Mouse (Mus musculus) brain, adult 2 months (tissue): Measurements from ENCODE around the gene Hip1r.

Experiments used
- DNase-seq: peaks from one replicate; pipeline ENCODE4 v3.0.0; 2011; ENCODE audit warnings: low read depth, low spot score

The Hip1r gene

GRCm38 (mm10) chr5:124016291-124016821, 42.9 kb downstream of the Hip1r start:
- peak; percentile 39 for DNase-seq

DNA sequence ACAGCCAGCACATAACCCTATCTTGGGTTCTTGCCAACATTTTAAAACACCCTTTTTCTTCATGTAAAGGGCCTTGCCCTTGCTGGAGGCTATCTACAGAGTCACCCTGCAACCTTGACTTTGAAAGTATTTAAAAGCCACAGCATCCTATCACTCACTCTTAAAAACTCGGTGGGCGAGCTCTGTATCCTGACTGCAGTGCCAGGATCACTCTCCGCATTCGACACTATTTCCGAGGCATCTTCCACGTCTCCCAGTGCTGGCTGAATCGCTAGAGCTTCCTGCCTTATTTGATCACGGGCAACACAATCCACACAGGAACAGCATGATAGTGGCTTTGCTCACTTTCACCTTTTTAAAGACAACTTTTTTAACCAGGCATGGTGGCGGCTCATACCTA, 44.5 kb downstream of the Hip1r start:
- peak; percentile 65 for DNase-seq

DNA sequence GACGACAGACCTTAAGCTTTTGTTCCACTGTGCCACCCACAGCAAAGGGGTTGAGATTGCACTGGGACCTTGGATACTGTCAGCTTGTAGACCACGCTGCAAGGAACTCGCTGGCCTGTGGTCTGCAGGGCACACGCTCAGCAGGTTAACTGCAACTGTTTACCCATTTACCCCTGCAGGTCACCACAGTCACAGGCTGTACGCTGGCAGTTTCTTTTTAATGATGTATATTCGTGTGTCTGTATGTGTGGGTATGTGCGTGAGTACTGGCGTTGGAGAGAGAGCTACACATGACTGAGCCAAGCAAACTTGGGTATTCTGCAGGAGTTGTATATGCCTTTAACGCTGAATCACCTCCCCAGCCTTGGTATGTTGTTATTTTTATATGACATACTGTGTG, 45.2 kb downstream of the Hip1r start:
- peak; percentile 58 for DNase-seq

DNA sequence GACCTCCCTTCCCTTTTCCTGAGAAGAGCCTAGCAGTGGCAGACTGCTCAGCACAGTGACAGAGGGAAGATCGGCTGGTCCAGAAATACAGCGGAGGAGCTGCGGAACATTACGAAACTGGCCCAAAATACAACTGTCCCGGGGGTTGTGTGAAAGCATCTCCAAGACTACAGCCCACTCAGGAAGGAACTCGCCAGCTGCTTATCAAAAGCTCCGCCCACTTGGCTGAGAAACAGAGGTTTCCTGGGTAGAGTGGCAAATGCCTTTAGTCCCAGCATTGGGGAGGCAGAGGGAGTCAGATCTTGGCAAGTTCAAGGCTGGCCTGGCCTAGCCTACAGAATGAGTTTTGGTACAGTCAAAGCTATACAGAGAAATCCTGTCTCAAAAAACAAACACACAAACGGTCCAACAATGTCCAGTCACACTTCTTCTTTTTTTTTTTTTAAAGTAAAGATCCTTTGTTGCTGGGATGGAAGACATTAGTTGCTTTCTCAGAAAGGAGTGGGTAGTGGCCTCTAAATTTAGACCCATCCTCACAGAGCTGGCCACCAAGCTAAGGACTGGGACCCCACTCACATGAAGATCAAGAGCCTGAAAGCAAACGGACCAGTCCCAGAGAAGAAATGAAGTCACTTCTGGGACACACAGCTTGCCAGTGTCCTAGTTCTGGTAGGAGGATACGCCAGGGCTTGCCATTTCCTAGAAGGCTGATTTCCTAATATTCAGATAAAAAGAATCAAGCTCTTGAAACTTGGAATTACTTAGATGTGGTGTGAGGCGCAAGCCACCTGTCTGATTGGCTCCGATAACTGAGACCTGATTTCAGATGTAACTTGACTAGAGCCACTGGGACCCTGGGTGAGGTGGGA, 46.2 kb downstream of the Hip1r start:
- DNase-seq, result peak; percentile 96

GRCm38 (mm10) chr5:124021148-124021547, 47.7 kb downstream of the Hip1r start:
- DNase-seq, result peak; percentile 47

DNA sequence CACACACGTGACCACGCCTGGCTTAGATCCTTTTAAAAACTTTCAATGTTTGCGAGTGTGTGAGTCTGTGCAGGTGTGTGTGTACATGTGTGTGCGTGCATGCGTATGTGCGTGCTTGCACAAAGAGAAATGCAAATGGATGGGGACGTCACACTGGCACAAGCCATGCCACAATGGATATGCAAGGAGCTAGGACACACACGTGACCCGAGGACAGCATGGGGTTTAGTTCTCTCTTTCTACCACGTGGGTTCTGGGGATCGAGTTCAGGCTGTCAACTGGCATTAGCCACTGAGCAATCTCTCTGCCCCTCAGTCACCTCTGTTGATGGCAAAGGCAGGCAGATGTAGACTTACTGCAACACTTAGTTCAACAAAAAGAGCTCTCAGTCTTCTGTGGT, 48.3 kb downstream of the Hip1r start:
- peak; percentile 10 for DNase-seq

GRCm38 (mm10) chr5:124022365-124022764, 48.9 kb downstream of the Hip1r start:
- peak; percentile 18 for DNase-seq

- DNase-seq, result peak; percentile 91
These were observed 51.2 kb downstream of the Hip1r start for GRCm38 (mm10) chr5:124024677-124025076.

DNA sequence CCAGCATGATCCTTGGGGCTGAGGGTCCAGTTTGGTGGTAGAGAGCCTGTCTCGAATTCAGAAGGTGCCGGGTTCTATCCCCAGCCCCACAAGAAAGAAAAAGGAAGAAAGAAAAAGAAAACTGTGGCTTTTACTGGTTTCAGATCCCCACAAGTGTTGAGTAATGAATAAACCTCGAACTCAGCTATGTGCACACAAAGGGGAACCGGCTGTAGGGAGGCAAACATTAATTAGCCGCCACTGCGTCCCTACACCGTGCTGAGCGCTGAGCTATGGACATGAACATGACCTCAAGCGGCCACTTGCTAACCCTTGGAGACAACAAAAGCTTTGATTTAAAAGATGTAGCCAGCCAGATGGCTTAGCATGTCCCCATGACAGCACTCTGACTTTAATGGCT, 51.7 kb downstream of the Hip1r start:
- DNase-seq, result no peak

GRCm38 (mm10) chr5:124025587-124026441, 52.4 kb downstream of the Hip1r start:
- DNase-seq, result no peak

DNA sequence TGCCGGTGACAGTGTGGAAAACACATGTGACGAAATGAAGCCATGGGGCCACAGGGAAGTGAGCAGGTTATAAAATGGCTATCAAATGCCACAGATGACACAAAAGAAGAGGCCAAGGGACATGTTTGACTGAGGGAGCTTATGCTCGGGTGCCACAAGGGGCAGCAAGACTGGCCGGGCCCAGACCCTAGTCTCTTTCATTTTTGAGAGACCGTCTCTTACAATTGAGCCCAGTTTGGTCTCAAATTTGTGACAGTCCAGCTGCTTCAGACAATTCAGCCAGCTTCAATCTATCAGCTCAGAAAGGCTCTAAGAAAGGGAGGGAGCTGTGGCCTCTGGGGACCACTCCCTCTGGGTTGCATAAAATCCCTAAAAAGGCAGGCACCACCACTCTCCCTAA, 53.1 kb downstream of the Hip1r start:
- no peak for DNase-seq

- DNase-seq, result no peak
These were observed 54.5 kb downstream of the Hip1r start for GRCm38 (mm10) chr5:124027702-124028470.

- DNase-seq, result no peak
These were observed 55.3 kb downstream of the Hip1r start for GRCm38 (mm10) chr5:124028680-124029079.

- DNase-seq, result no peak
These were observed 56.0 kb downstream of the Hip1r start for GRCm38 (mm10) chr5:124029220-124030035.

DNA sequence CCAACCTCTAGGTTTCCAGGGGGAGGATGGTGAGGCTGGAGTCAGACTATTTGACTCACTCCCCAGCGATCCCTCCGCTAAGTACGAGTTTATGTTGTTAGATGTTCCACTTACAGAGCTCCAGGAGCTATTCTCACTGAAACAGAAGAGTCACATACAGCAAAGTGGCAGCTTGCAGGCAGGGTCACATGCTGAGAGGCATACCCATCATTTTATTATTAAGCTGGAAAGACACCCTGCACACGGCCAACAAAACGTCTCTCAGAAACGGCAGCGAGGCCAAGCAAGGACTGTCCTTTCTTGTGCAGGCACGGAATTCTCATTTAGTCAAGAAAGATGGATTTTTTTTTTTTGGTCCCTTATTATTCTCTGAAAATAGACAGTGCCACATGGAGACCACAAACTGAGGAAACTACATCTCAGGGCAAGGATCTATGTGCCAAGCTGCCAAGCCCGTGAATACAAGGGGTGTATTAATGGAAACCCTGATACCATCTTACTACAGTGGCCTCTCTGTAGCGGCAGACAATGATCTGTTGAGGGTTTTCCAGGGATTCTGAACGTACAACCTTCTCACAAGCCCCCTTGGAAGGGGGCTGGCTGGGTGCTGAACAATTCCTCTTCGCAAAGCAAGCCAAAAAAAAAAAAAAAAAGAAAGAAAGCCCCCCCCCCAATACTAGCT, 57.1 kb downstream of the Hip1r start:
- peak; percentile 79 for DNase-seq

- no peak for DNase-seq
These were observed 57.9 kb downstream of the Hip1r start for GRCm38 (mm10) chr5:124031068-124031955.

- DNase-seq, result peak; percentile 95
These were observed 58.6 kb downstream of the Hip1r start, which contains the start of gene Vps37b for GRCm38 (mm10) chr5:124032001-124032508. Vps37b (minus strand) TSS chr5:124032270.

- no peak for DNase-seq
These were observed 61.0 kb downstream of the Hip1r start for GRCm38 (mm10) chr5:124034471-124034870.

- no peak for DNase-seq
These were observed 62.0 kb downstream of the Hip1r start for GRCm38 (mm10) chr5:124035406-124035805.
